Mouse (Mus musculus) cortical plate, adult 2 months (tissue): ENCODE results near the gene Itpripl1.

Source experiments
- CTCF ChIP-seq: fragments of 200-500 bp; IDR thresholded peaks from 2 replicates; pipeline ENCODE4 v1.5.1; 2011; ENCODE audit warnings: mild to moderate bottlenecking, control low read depth, low read length; ENCODE audit not compliant: insufficient read depth; ENCODE audit errors: extremely low read depth
- POLR2A ChIP-seq: fragments of 200-500 bp; IDR thresholded peaks from 2 replicates; pipeline ENCODE4 v1.6.1; 2011; ENCODE audit warnings: mild to moderate bottlenecking, low read length, control low read depth; ENCODE audit not compliant: insufficient read depth; ENCODE audit errors: extremely low read depth

- TF ChIP-seq CTCF: no peak
- no peak for TF ChIP-seq POLR2A
These were observed 1.2 kb downstream of the Itpripl1 start for GRCm38 (mm10) chr2:127142031-127142430.
